Mouse (Mus musculus) MEL (cell line): ENCODE data around the gene Mkks. TPM values are rescaled to one million over a fixed set of nuclear protein-coding genes. Genes with fewer than 3 reads are reported as not detected.

ENCODE experiments used
- DNase-seq: peaks from one replicate; pipeline ENCODE4 v3.0.0; 2011; ENCODE audit warnings: low read depth, low spot score
- H3K27ac ChIP-seq: 2 replicates; pipeline ENCODE4 v1.5.1; 2012; ENCODE audit warnings: low read depth, mild to moderate bottlenecking, control low read depth, low read length, moderate library complexity; ENCODE audit not compliant: control insufficient read depth
- H3K27me3 ChIP-seq, 2 experiments: fragments of 150-350 bp in 1 of 2; sonication (generic) in 1 of 2; 2 replicates each; pipeline ENCODE4 v1.6.1; 2012; ENCODE audit warnings: low read length in 2 of 2, mild to moderate bottlenecking in 2 of 2, improper control_type of control experiment in 1 of 2, moderate library complexity in 1 of 2; ENCODE audit not compliant: insufficient read depth in 2 of 2, control insufficient read depth in 1 of 2
- H3K36me3 ChIP-seq, 2 experiments: 2 replicates each; pipeline ENCODE4 v1.6.1; 2012 to 2014; ENCODE audit warnings: low read length in 2 of 2, improper control_type of control experiment in 1 of 2, inconsistent platforms in 1 of 2, mild to moderate bottlenecking in 1 of 2; ENCODE audit not compliant: insufficient read depth in 2 of 2, control insufficient read depth in 1 of 2
- H3K4me1 ChIP-seq, 2 experiments: fragments of 150-350 bp in 1 of 2; sonication (generic) in 1 of 2; 2 replicates each; pipeline ENCODE4 v1.6.1; 2012; ENCODE audit warnings: low read length in 2 of 2, improper control_type of control experiment in 1 of 2, mild to moderate bottlenecking in 1 of 2; ENCODE audit not compliant: insufficient read depth in 2 of 2, control insufficient read depth in 1 of 2
- H3K4me3 ChIP-seq, 2 experiments: fragments of 150-350 bp in 1 of 2; sonication (generic) in 1 of 2; 2 replicates each; pipeline ENCODE4 v1.5.1; 2012; ENCODE audit warnings: low read depth in 2 of 2, low read length in 2 of 2, mild to moderate bottlenecking in 2 of 2, moderate library complexity in 2 of 2, control low read depth in 1 of 2, improper control_type of control experiment in 1 of 2; ENCODE audit not compliant: control insufficient read depth in 1 of 2, insufficient read depth in 1 of 2
- H3K79me2 ChIP-seq: 2 replicates; pipeline ENCODE4 v1.6.1; 2012; ENCODE audit warnings: mild to moderate bottlenecking, low read length, moderate library complexity; ENCODE audit not compliant: control insufficient read depth, poor library complexity, insufficient read depth
- H3K9ac ChIP-seq: 2 replicates; pipeline ENCODE4 v1.6.1; 2012; ENCODE audit warnings: low read depth, mild to moderate bottlenecking, control low read depth, low read length, moderate library complexity; ENCODE audit not compliant: control insufficient read depth, poor library complexity, severe bottlenecking
- H3K9me3 ChIP-seq: fragments of 150-350 bp; sonication (generic); replicated peaks from 2 replicates; pipeline ENCODE4 v1.6.1; 2012; ENCODE audit warnings: mild to moderate bottlenecking, low read length, improper control_type of control experiment, moderate library complexity; ENCODE audit not compliant: insufficient read depth
- CTCF ChIP-seq, 3 experiments: IDR thresholded peaks in 2 of 3; conservative IDR thresholded peaks in 1 of 3; 2 replicates each; pipeline ENCODE4 v1.5.1; 2011 to 2012; ENCODE audit warnings: low read length in 3 of 3, low read depth in 2 of 3, mild to moderate bottlenecking in 2 of 3, improper control_type of control experiment in 1 of 3, inconsistent platforms in 1 of 3, mixed read lengths in 1 of 3, moderate library complexity in 1 of 3; ENCODE audit not compliant: control insufficient read depth in 1 of 3, insufficient read depth in 1 of 3, poor library complexity in 1 of 3, severe bottlenecking in 1 of 3
- ELF1 ChIP-seq: IDR thresholded peaks from 2 replicates; pipeline ENCODE4 v1.6.1; 2014; ENCODE audit warnings: low read depth, mild to moderate bottlenecking, inconsistent platforms, low read length, improper control_type of control experiment, moderate library complexity
- ETS1 ChIP-seq: IDR thresholded peaks from 2 replicates; pipeline ENCODE4 v1.6.1; 2012; ENCODE audit warnings: low read depth, mild to moderate bottlenecking, inconsistent platforms, low read length, improper control_type of control experiment, moderate library complexity
- GABPA ChIP-seq: IDR thresholded peaks from 2 replicates; pipeline ENCODE4 v1.6.1; 2012; ENCODE audit warnings: low read depth, mild to moderate bottlenecking, inconsistent platforms, low read length, improper control_type of control experiment, moderate library complexity
- GATA1 ChIP-seq: IDR thresholded peaks from 2 replicates; pipeline ENCODE4 v1.6.1; 2011; ENCODE audit warnings: low read depth, low read length, improper control_type of control experiment
- JUND ChIP-seq: IDR thresholded peaks from 2 replicates; pipeline ENCODE4 v1.6.1; 2011; ENCODE audit warnings: low read depth, mild to moderate bottlenecking, improper control_type of control experiment, low read length
- MAX ChIP-seq: IDR thresholded peaks from 2 replicates; pipeline ENCODE4 v1.6.1; 2011; ENCODE audit warnings: low read length, improper control_type of control experiment
- MYC ChIP-seq: IDR thresholded peaks from 2 replicates; pipeline ENCODE4 v1.6.1; 2011; ENCODE audit warnings: low read depth, mild to moderate bottlenecking, low read length, improper control_type of control experiment, moderate library complexity
- NRF1 ChIP-seq: IDR thresholded peaks from 2 replicates; pipeline ENCODE4 v1.6.1; 2014; ENCODE audit warnings: low read depth, mild to moderate bottlenecking, inconsistent platforms, low read length, improper control_type of control experiment, moderate library complexity; ENCODE audit not compliant: poor library complexity, insufficient read depth, severe bottlenecking
- POLR2AphosphoS5 ChIP-seq: IDR thresholded peaks from 2 replicates; pipeline ENCODE4 v1.6.1; 2012; ENCODE audit warnings: low read depth, borderline replicate concordance, mild to moderate bottlenecking, inconsistent platforms, low read length, moderate library complexity, mixed read lengths
- SIN3A ChIP-seq: IDR thresholded peaks from 2 replicates; pipeline ENCODE4 v1.6.1; 2012; ENCODE audit warnings: low read length, improper control_type of control experiment, inconsistent platforms
- SMC3 ChIP-seq: IDR thresholded peaks from 2 replicates; pipeline ENCODE4 v1.6.1; 2011; ENCODE audit warnings: low read depth, low read length, improper control_type of control experiment
- TAL1 ChIP-seq: IDR thresholded peaks from 2 replicates; pipeline ENCODE4 v1.6.1; 2012; ENCODE audit warnings: mild to moderate bottlenecking, inconsistent platforms, low read length, moderate library complexity, mixed read lengths
- TBP ChIP-seq: IDR thresholded peaks from 2 replicates; pipeline ENCODE4 v1.8.0; 2011; ENCODE audit warnings: low read depth, low read length, improper control_type of control experiment
- TCF12 ChIP-seq: IDR thresholded peaks from 2 replicates; pipeline ENCODE4 v1.6.1; 2014; ENCODE audit warnings: low read depth, mild to moderate bottlenecking, inconsistent platforms, low read length, improper control_type of control experiment, moderate library complexity
- UBTF ChIP-seq: IDR thresholded peaks from 2 replicates; pipeline ENCODE4 v1.6.1; 2012; ENCODE audit warnings: low read depth, mild to moderate bottlenecking, inconsistent platforms, low read length, improper control_type of control experiment, moderate library complexity, borderline replicate concordance; ENCODE audit not compliant: insufficient read depth
- ZMIZ1 ChIP-seq: IDR thresholded peaks from 2 replicates; pipeline ENCODE4 v1.6.1; 2012; ENCODE audit warnings: low read depth, mild to moderate bottlenecking, inconsistent platforms, low read length, improper control_type of control experiment, moderate library complexity
- polyA plus RNA-seq, 2 experiments: library from polyadenylated mRNA; stranded (reverse) in 1 of 2; unstranded in 1 of 2; fragments of >175 nt in 1 of 2; fragments of >200 nt in 1 of 2; gene quantifications; 2 replicates each; pipeline versions ENCODE4 v1.2.1 to v1.2.4; 2012; ENCODE audit warnings: low replicate concordance in 2 of 2, low read depth in 1 of 2; ENCODE audit not compliant: insufficient read length in 2 of 2, insufficient read depth in 1 of 2, missing spikeins in 1 of 2
- total RNA-seq: library from RNA; depleted of rRNA; stranded (reverse); fragments of 300-350 nt; gene quantifications from 2 replicates; pipeline ENCODE4 v1.2.3, GENCODE M21; 2012

Gene Mkks
- total and polyA plus RNA-seq, 3 experiments = 4.0 to 5.1 TPM; not detected in 1

DNA sequence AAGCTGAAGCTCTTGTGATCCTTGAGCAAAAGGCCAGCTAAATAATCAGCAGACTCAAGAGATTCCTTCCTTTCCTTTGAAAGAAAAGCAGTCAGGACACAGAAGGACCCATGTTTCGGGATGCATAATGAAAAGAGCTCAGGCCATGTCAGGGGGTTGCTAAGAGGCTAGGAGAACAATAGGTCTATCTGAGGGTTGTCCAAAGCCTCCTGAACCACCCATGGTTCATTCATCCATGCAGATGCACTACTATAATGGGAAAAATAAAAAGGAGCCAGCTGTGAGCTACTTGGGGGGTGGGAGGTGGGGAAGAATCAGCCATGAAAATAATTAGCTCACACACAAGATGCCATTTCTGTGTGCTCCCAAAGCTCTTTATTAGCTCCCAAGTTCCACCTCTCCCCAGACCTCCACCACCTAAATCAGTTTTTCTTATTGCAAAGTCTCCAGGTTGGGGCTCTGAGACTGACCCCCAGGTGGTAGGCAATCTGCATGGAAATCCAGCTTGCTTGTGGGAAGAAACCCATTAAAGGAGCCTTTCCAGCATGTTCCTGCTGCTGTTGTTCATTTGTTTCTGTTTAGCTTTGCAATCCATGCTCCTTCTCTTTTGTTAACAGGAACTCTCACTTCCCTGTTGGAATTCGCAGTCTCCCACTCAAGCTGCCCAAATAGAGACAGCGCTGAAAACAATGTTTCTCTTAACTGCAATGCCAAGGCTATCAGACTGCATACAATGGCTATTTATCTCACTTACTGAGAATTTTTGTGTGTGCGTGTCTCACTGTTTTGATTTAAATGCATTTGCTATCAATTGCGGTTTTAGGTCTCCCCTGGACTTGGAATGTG is 36.4 kb downstream of the Mkks start:
- H3K4me3 ChIP-seq = no peak overlapping the region

DNA sequence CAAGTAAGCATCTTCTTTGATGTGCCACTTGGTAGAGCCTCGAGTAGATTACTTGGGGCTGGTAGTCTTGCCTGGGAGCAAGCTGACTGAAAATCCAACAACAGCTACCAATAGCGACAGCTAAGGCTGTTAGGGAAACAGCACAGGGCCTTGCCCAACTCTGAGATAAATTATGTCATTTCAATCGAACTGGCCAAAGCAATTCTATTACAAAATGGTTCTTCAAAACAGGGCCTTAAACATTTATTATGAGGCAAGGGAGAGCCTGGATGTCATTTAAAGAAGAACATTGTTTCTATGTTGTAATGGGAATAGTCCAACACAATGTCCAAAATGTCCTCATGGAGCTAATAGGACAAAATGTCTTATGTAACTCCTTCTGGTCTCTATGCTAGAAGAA is 40.8 kb downstream of the Mkks start:
- H3K4me1 ChIP-seq = no peaks in the 10 kb centered on the region
- no peaks in the 10 kb centered on the region for H3K36me3 ChIP-seq
- H3K4me3 ChIP-seq = no peak overlapping the region
- DNase-seq = no peak
- no peak overlapping the region for H3K27ac ChIP-seq
- no peaks in the 10 kb centered on the region for H3K27me3 ChIP-seq
- no peaks in the 10 kb centered on the region for H3K79me2 ChIP-seq
- no peaks in the 10 kb centered on the region for H3K9me3 ChIP-seq
- no peak overlapping the region for H3K9ac ChIP-seq
- TF ChIP-seq UBTF (no peak), JUND (no peak), NRF1 (no peak), ETS1 (no peak), TAL1 (no peak), GATA1 (no peak), POLR2AphosphoS5 (no peak)
- TF ChIP-seq, all 39 proteins: peak for 0

More for the DNA sequence above, 36.4 kb downstream of the Mkks start:
- no peaks in the 10 kb centered on the region for H3K27me3 ChIP-seq
- no peaks in the 10 kb centered on the region for H3K4me1 ChIP-seq
- no peak overlapping the region for H3K9ac ChIP-seq
- H3K36me3 ChIP-seq = no peaks in the 10 kb centered on the region
- H3K27ac ChIP-seq = no peak overlapping the region
- no peaks in the 10 kb centered on the region for H3K79me2 ChIP-seq
- no peak for DNase-seq
- no peaks in the 10 kb centered on the region for H3K9me3 ChIP-seq
- TF ChIP-seq TCF12 = no peak
- no peak for TF ChIP-seq ZMIZ1
- no peak for TF ChIP-seq SMC3
- TF ChIP-seq TAL1 = no peak
- no peak for TF ChIP-seq MAX
- TF ChIP-seq ETS1 = no peak
- no peak for TF ChIP-seq MYC
- TF ChIP-seq SIN3A = no peak
- TF ChIP-seq CTCF (IDR thresholded peaks at IDR 0.05 in 2 of 3, conservative IDR thresholded peaks at IDR 0.05 in 1 of 3; ENCODE audit: control insufficient read depth in 1 of 3, insufficient read depth in 1 of 3, low read depth in 2 of 3, low read length in 3 of 3, poor library complexity in 1 of 3, severe bottlenecking in 1 of 3) = no peak
- no peak for TF ChIP-seq TBP
- TF ChIP-seq ELF1 = no peak
- no peak for TF ChIP-seq POLR2AphosphoS5
- TF ChIP-seq GABPA = no peak
- TF ChIP-seq JUND = no peak
